Mouse (Mus musculus) intestine, embryonic 14.5 days (tissue): ENCODE data around the gene Sync. TPM values are rescaled to one million over a fixed set of nuclear protein-coding genes. Genes with fewer than 3 reads are reported as not detected.

Source experiments
- ATAC-seq: fragments of 200-750 bp; cut with Nextera tagmentation; replicated peaks from 2 replicates; pipeline ENCODE4 v1.8.0; 2017; ENCODE audit warnings: low read depth, moderate number of reproducible peaks, moderate TSS enrichment, moderate library complexity; ENCODE audit not compliant: low FRiP score, low TSS enrichment
- DNase-seq: peaks from one replicate; pipeline ENCODE4 v3.0.0-alpha.2; 2018; ENCODE audit warnings: low spot score
- H3K27ac ChIP-seq: fragments of 300-500 bp; sonication (generic); 2 replicates; pipeline ENCODE4 v1.5.1; 2014; ENCODE audit warnings: low read depth, mild to moderate bottlenecking, control low read depth
- H3K27me3 ChIP-seq: fragments of 300-500 bp; sonication (generic); replicated peaks from 2 replicates; pipeline ENCODE4 v1.6.1; 2014; ENCODE audit warnings: low read length, control low read depth; ENCODE audit not compliant: control insufficient read depth, insufficient read depth
- H3K36me3 ChIP-seq: fragments of 300-500 bp; sonication (generic); 2 replicates; pipeline ENCODE4 v1.6.1; 2014; ENCODE audit warnings: low read length, control low read depth; ENCODE audit not compliant: control insufficient read depth, insufficient read depth
- H3K4me1 ChIP-seq: fragments of 300-500 bp; sonication (generic); replicated peaks from 2 replicates; pipeline ENCODE4 v1.6.1; 2014; ENCODE audit warnings: low read length, control low read depth, mixed read lengths; ENCODE audit not compliant: control insufficient read depth, insufficient read depth
- H3K4me2 ChIP-seq: fragments of 300-500 bp; sonication (generic); 2 replicates; pipeline ENCODE4 v1.6.1; 2014; ENCODE audit warnings: low read length
- H3K4me3 ChIP-seq: fragments of 300-500 bp; sonication (generic); 2 replicates; pipeline ENCODE4 v1.5.1; 2014; ENCODE audit warnings: low read depth, low read length, control low read depth, mixed read lengths
- H3K9ac ChIP-seq: fragments of 300-500 bp; sonication (generic); 2 replicates; pipeline ENCODE4 v1.6.1; 2014; ENCODE audit warnings: mild to moderate bottlenecking, low read length
- H3K9me3 ChIP-seq: fragments of 300-500 bp; sonication (generic); 2 replicates; pipeline ENCODE4 v1.6.1; 2016; ENCODE audit warnings: low read length, control low read depth; ENCODE audit not compliant: control insufficient read depth
- WGBS: fragments of 180-500 bp; shearing (Covaris S2); extraction: QIAGEN DNeasy Blood & Tissue Kit; methylation state at CpG from one replicate; pipeline ENCODE4 v1.1.7; 2014; 5-methylcytosine and 5-hydroxymethylcytosine counted together
- polyA plus RNA-seq: library from polyadenylated mRNA; unstranded; fragments of >200 nt; fragmentation: Nextera tagmentation; extraction: Ambion mirVana; gene quantifications from 2 replicates; pipeline ENCODE4 v1.2.1, GENCODE M21; 2014

The Sync gene
- polyA plus RNA-seq, 1 experiment from 2014 or later = 1.3 TPM

DNA sequence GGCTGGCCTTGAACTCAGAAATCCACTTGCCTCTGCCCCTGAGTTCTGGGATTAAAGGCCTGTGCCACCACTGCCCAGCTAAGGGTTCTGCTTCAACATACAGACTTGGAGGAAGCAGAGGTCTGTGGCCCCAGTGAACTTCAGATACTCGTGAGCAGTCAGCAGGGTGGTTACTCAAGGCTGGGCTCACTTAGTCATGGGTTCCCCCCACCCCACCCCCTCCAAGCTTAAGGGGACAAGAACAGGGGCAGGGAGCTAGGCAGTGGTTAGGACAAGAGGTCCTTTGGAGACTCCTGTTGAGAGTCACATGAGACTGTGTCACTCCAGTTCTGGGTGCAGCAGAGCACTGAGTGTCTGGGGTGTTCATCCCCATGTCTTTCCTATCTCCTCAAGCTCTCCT is 18.7 kb upstream of the Sync start:
- no peaks in the 10 kb centered on the region for H3K36me3 ChIP-seq
- H3K4me3 ChIP-seq = no peak overlapping the region
- ATAC-seq = no peak
- H3K4me1 ChIP-seq = peaks cover 8% of the 10 kb centered on the region; the same call in 1 of the 2 replicates
- WGBS = 39% methylated on average over 1 of the region's 1 CpGs
- DNase-seq = no peak
- H3K27ac ChIP-seq = no peak overlapping the region
- no peaks in the 10 kb centered on the region for H3K27me3 ChIP-seq
- no peak overlapping the region for H3K9ac ChIP-seq
- H3K4me2 ChIP-seq = no peak overlapping the region
- H3K9me3 ChIP-seq = no peaks in the 10 kb centered on the region

- Histone ChIP-seq H3K4me3 (peak overlapping the region; percentile 8; the same call in 1 of the 2 replicates), H3K9me3 (no peaks in the 10 kb centered on the region), H3K9ac (0 out of 2 replicates have a peak overlapping the region, but pooled peaks have one; percentile 13), H3K4me1 (peaks cover 10% of the 10 kb centered on the region; the same call in 1 of the 2 replicates), H3K27me3 (no peaks in the 10 kb centered on the region), H3K27ac (0 out of 2 replicates have a peak overlapping the region, but pooled peaks have one; percentile 11), H3K36me3 (no peaks in the 10 kb centered on the region), H3K4me2 (peak overlapping the region; percentile 29)
- ATAC-seq = peak; percentile 91
- peak; percentile 84 for DNase-seq
- 18% methylated on average over 15 of the region's 15 CpGs for WGBS
Observed at GRCm38 (mm10) chr4:129271991-129272755, 15.2 kb upstream of the Sync start.

DNA sequence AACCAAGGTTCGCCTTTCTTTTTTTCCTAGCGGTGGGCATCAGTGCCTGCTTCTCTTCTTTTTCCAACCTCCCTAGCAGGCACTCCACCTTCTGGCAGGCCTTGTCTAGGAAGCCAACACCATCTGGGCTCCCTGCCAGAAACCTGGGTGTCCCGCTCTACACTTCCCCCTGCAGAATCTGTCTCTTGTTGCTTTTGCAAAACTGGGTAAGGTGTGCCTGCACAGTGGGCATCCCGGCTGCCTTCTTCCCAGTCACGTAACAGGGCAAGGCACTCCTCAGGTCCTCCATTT is 14.7 kb upstream of the Sync start:
- no peaks in the 10 kb centered on the region for H3K36me3 ChIP-seq
- ATAC-seq (peak; percentile 48), DNase-seq (no peak)
- H3K27ac ChIP-seq = 0 out of 2 replicates have a peak overlapping the region, but pooled peaks have one; percentile 11
- no peaks in the 10 kb centered on the region for H3K27me3 ChIP-seq
- H3K9me3 ChIP-seq = no peaks in the 10 kb centered on the region
- H3K9ac ChIP-seq = 0 out of 2 replicates have a peak overlapping the region, but pooled peaks have one; percentile 13
- no peak overlapping the region for H3K4me3 ChIP-seq
- H3K4me1 ChIP-seq = peaks cover 10% of the 10 kb centered on the region; the same call in 1 of the 2 replicates
- 47% methylated on average over 5 of the region's 5 CpGs for WGBS
- H3K4me2 ChIP-seq = peak overlapping the region; percentile 29

GRCm38 (mm10) chr4:129276453-129276865 is 11.0 kb upstream of the Sync start:
- H3K27me3 ChIP-seq = no peaks in the 10 kb centered on the region
- no peak overlapping the region for H3K4me2 ChIP-seq
- no peak overlapping the region for H3K4me3 ChIP-seq
- peak; percentile 45; the same call in 1 of the 2 replicates for ATAC-seq
- H3K4me1 ChIP-seq = peaks cover 10% of the 10 kb centered on the region; the same call in 1 of the 2 replicates
- peak; percentile 97 for DNase-seq
- no peak overlapping the region for H3K9ac ChIP-seq
- H3K9me3 ChIP-seq = no peaks in the 10 kb centered on the region
- no peaks in the 10 kb centered on the region for H3K36me3 ChIP-seq
- WGBS = 3% methylated on average over 18 of the region's 18 CpGs
- no peak overlapping the region for H3K27ac ChIP-seq

GRCm38 (mm10) chr4:129282786-129283185 is 4.6 kb upstream of the Sync start:
- Histone ChIP-seq H3K36me3 (no peaks in the 10 kb centered on the region), H3K4me2 (no peak overlapping the region), H3K9me3 (no peaks in the 10 kb centered on the region), H3K27me3 (peaks cover 17% of the 10 kb centered on the region), H3K4me1 (peaks cover 7% of the 10 kb centered on the region; the same call in 1 of the 2 replicates), H3K9ac (no peak overlapping the region), H3K27ac (no peak overlapping the region), H3K4me3 (no peak overlapping the region)
- ATAC-seq (no peak), DNase-seq (no peak)
- 84% methylated on average over 5 of the region's 5 CpGs for WGBS

DNA sequence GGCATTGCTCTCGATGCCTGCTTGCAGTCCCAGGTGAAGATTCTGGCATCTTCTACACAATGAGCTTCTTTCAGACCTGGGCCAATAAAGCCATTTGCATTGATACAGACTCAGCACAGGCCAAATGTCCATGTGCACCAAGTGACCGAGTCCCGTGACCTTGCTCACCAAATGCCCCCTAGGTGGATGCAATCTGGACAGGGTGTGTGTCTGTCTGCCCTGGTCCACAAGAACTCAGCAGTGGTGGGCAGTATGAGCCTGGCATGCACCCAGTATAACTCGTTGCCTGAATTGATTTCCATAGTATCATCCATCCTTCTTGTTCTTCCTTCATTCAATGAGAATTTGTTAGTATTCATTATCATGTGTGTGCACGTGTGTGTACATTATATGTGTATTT is 4.2 kb upstream of the Sync start:
- no peak overlapping the region for H3K27ac ChIP-seq
- WGBS = 81% methylated on average over 5 of the region's 5 CpGs
- H3K36me3 ChIP-seq = no peaks in the 10 kb centered on the region
- DNase-seq = no peak
- ATAC-seq = no peak
- no peak overlapping the region for H3K4me2 ChIP-seq
- no peak overlapping the region for H3K9ac ChIP-seq
- no peak overlapping the region for H3K4me3 ChIP-seq
- peaks cover 7% of the 10 kb centered on the region; the same call in 1 of the 2 replicates for H3K4me1 ChIP-seq
- H3K9me3 ChIP-seq = no peaks in the 10 kb centered on the region
- H3K27me3 ChIP-seq = peaks cover 17% of the 10 kb centered on the region

DNA sequence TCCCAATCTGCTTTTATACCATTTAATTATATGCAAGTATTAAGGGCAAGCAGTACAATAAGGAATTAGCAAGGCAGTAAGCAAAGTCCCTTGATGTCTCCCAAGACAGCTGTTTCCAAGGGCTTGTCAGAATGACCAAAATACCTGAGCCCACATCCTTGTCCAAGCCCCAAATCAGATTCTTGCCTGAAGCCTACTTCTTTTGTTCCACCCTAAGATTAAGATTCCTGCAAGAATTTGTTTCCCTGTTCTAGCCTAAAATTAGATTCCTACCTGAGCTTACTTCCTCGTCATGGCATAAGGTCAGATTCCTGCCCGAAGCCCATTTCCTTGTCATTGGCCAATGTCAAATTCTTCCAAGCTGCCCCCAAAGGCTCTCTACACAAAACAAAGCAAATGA is 2.7 kb upstream of the Sync start:
- Histone ChIP-seq H3K4me3 (no peak overlapping the region), H3K36me3 (no peaks in the 10 kb centered on the region), H3K4me1 (peaks cover 7% of the 10 kb centered on the region; the same call in 1 of the 2 replicates), H3K9me3 (no peaks in the 10 kb centered on the region), H3K4me2 (no peak overlapping the region), H3K27ac (no peak overlapping the region), H3K27me3 (peaks cover 17% of the 10 kb centered on the region), H3K9ac (no peak overlapping the region)
- no peak for DNase-seq
- ATAC-seq = no peak
- 87% methylated on average over 2 of the region's 2 CpGs for WGBS

GRCm38 (mm10) chr4:129286001-129286682 is 1.3 kb upstream of the Sync start:
- Histone ChIP-seq H3K4me3 (no peak overlapping the region), H3K4me2 (peak overlapping the region; percentile 100; the same call in 1 of the 2 replicates), H3K27me3 (peaks cover 17% of the 10 kb centered on the region), H3K4me1 (peaks cover 7% of the 10 kb centered on the region; the same call in 1 of the 2 replicates), H3K27ac (no peak overlapping the region), H3K9me3 (no peaks in the 10 kb centered on the region), H3K9ac (no peak overlapping the region), H3K36me3 (no peaks in the 10 kb centered on the region)
- no peak for DNase-seq
- peak; percentile 34; the same call in 1 of the 2 replicates for ATAC-seq
- whole genome bisulfite sequencing = 46% methylated on average over 5 of the region's 5 CpGs
